In the genomic region with DNA sequence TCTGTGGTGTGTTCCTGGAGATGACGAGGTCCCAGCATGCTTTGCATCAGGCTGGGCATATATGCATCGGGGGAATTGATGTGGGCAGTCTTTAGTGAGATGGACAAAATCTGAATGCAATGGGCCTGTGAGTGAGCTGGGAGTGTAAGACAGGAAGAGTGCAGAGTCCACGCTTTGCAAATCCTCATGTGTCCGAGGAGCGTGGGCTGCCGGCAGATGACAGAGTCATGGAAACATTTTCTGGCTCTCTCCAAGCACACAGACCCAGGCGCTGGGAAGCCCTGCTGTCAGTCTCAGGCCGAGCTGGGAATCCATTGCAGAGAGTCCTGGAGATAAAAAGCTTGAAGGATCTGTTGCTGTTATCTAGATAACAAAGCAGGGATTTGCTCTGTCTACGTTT, we compare ENCODE assay signal across 15 mouse cellular contexts. TPM values are rescaled to one million over a fixed set of nuclear protein-coding genes. Genes with fewer than 3 reads are reported as not detected.
DNase-seq lines count a peak whose midpoint lies in the region; ATAC-seq and TF ChIP-seq lines count a peak whose summit lies in the region.
"Had no signal": no experiment of that assay in that cellular context is flagged by ENCODE, and none has a peak within 500 bp of the region (broad histone marks: within the 10 kb centered on the region; RNA-seq: fewer than 3 reads in every experiment).

No protein-coding gene starts in this region.

- no peaks in the 10 kb centered on the region for H3K9me3 ChIP-seq in heart, embryonic 10.5 days
- H3K9me3 ChIP-seq in lung, embryonic 15.5 days = no peaks in the 10 kb centered on the region
- no peaks in the 10 kb centered on the region for H3K9me3 ChIP-seq in heart, embryonic 14.5 days (ENCODE audit: control insufficient read depth, low read length)
- H3K9me3 ChIP-seq: forebrain, embryonic 13.5 days; hindbrain, embryonic 13.5 days; midbrain, embryonic 12.5 days had no signal

- peak in 1 of 2 experiments; percentile 36 for DNase-seq in heart, adult 2 months
- DNase-seq in heart, embryonic 10.5 days (ENCODE audit: low spot score) = no peak
- no peak for DNase-seq in lung, postnatal 36 days
- peak; percentile 49 for DNase-seq in heart, postnatal 4 days
- DNase-seq in spleen, adult 18-20 months = no peak
- DNase-seq: adrenal gland, postnatal 36 days; embryo, embryonic 11 days; kidney, adult 9 months; thymus, postnatal 4 days had no signal

- no peak for TF ChIP-seq EP300 in heart, adult 2 months (IDR thresholded peaks at IDR 0.05; ENCODE audit: insufficient read depth, low read depth, low read length)

- no peak overlapping the region for H3K9ac ChIP-seq in heart, adult 2 months (ENCODE audit: low read depth, low read length)
- no peak overlapping the region for H3K9ac ChIP-seq in lung, embryonic 15.5 days
- H3K9ac ChIP-seq in heart, embryonic 14.5 days (ENCODE audit: low read length) = no peak overlapping the region
- H3K9ac ChIP-seq: forebrain, embryonic 13.5 days; hindbrain, embryonic 13.5 days; midbrain, embryonic 12.5 days had no signal

- no peak overlapping the region for H3K4me2 ChIP-seq in lung, embryonic 15.5 days
- peak overlapping the region; percentile 25; the same call in 1 of the 2 replicates for H3K4me2 ChIP-seq in heart, embryonic 14.5 days (ENCODE audit: low read length)
- H3K4me2 ChIP-seq: forebrain, embryonic 13.5 days; hindbrain, embryonic 13.5 days; midbrain, embryonic 12.5 days had no signal

- peak overlapping the region; percentile 30 for H3K27ac ChIP-seq in heart, adult 2 months
- no peak overlapping the region for H3K27ac ChIP-seq in heart, embryonic 10.5 days
- no peak overlapping the region for H3K27ac ChIP-seq in lung, embryonic 15.5 days
- no peak overlapping the region for H3K27ac ChIP-seq in heart, embryonic 14.5 days (replicated peaks in 1 of 2; ENCODE audit: control insufficient read depth in 1 of 2, insufficient read depth in 1 of 2, low read depth in 2 of 2, low read length in 2 of 2)
- H3K27ac ChIP-seq: forebrain, embryonic 13.5 days; hindbrain, embryonic 13.5 days; layer of hippocampus, adult 2 months; midbrain, embryonic 12.5 days had no signal

- peaks cover 2% of the 10 kb centered on the region for H3K79me2 ChIP-seq in heart, adult 2 months (replicated peaks; ENCODE audit: control insufficient read depth, insufficient read depth, low read length)

- no peak for TF ChIP-seq POLR2A in heart, adult 2 months (IDR thresholded peaks at IDR 0.05; ENCODE audit: insufficient read depth, low read depth, low read length)

- no peak for TF ChIP-seq CTCF in heart, adult 2 months (IDR thresholded peaks at IDR 0.05)

- H3K4me1 ChIP-seq in heart, adult 2 months (ENCODE audit: control insufficient read depth, insufficient read depth, low read length) = peaks cover 37% of the 10 kb centered on the region
- H3K4me1 ChIP-seq in heart, embryonic 10.5 days = peaks cover 22% of the 10 kb centered on the region
- H3K4me1 ChIP-seq in lung, embryonic 15.5 days = peaks cover 9% of the 10 kb centered on the region
- peaks cover 8 to 29% of the 10 kb centered on the region in 2 experiments for H3K4me1 ChIP-seq in heart, embryonic 14.5 days (ENCODE audit: control insufficient read depth in 2 of 2, insufficient read depth in 2 of 2, low read length in 2 of 2)

- no peaks in the 10 kb centered on the region for H3K27me3 ChIP-seq in heart, adult 2 months (ENCODE audit: control insufficient read depth, insufficient read depth, low read length)
- 0 out of 2 replicates have a peak, but pooled peaks cover 3% of the 10 kb centered on the region for H3K27me3 ChIP-seq in heart, embryonic 10.5 days (ENCODE audit: insufficient read depth, poor library complexity, severe bottlenecking)
- no peaks in the 10 kb centered on the region for H3K27me3 ChIP-seq in lung, embryonic 15.5 days
- no peaks in the 10 kb centered on the region for H3K27me3 ChIP-seq in heart, embryonic 14.5 days (ENCODE audit: control insufficient read depth, insufficient read depth, low read length)
- H3K27me3 ChIP-seq: forebrain, embryonic 13.5 days; hindbrain, embryonic 13.5 days; midbrain, embryonic 12.5 days had no signal

- H3K4me3 ChIP-seq in heart, adult 2 months = no peak overlapping the region
- H3K4me3 ChIP-seq in heart, embryonic 10.5 days = no peak overlapping the region
- H3K4me3 ChIP-seq in lung, embryonic 15.5 days = no peak overlapping the region
- no peak overlapping the region for H3K4me3 ChIP-seq in heart, embryonic 14.5 days (ENCODE audit: control insufficient read depth in 1 of 2, insufficient read depth in 1 of 2, low read depth in 1 of 2, low read length in 2 of 2)
- H3K4me3 ChIP-seq: forebrain, embryonic 13.5 days; hindbrain, embryonic 13.5 days; layer of hippocampus, adult 2 months; midbrain, embryonic 12.5 days had no signal

- intact Hi-C loops in heart, adult 2 months (cut with DNase I) = no loop called here

- WGBS in heart, adult 2 months = 44% methylated on average over 9 of the region's 9 CpGs
- WGBS in heart, embryonic 10.5 days = 36% methylated on average over 9 of the region's 9 CpGs
- WGBS in lung, embryonic 15.5 days = 55% methylated on average over 9 of the region's 9 CpGs
- WGBS in heart, embryonic 14.5 days = 28% methylated on average over 9 of the region's 9 CpGs

- peak; percentile 55; the same call in 1 of the 2 replicates for ATAC-seq in lung, embryonic 15.5 days (ENCODE audit: borderline replicate concordance, extremely low read depth, low FRiP score, low TSS enrichment)
- no peak for ATAC-seq in heart, embryonic 14.5 days (ENCODE audit: insufficient number of reproducible peaks, insufficient read depth, low FRiP score, low read depth)
- ATAC-seq: forebrain, embryonic 13.5 days had no signal

- peaks cover 15% of the 10 kb centered on the region for H3K36me3 ChIP-seq in heart, adult 2 months (ENCODE audit: control insufficient read depth, insufficient read depth, low read length)
- 0 out of 2 replicates have a peak, but pooled peaks cover 4% of the 10 kb centered on the region for H3K36me3 ChIP-seq in heart, embryonic 10.5 days
- 0 out of 2 replicates have a peak, but pooled peaks cover 5% of the 10 kb centered on the region for H3K36me3 ChIP-seq in lung, embryonic 15.5 days
- 0 out of 2 replicates have a peak, but pooled peaks cover 4% of the 10 kb centered on the region for H3K36me3 ChIP-seq in heart, embryonic 14.5 days (ENCODE audit: control insufficient read depth, insufficient read depth, low read length)
- H3K36me3 ChIP-seq: hindbrain, embryonic 13.5 days; midbrain, embryonic 12.5 days had no signal

RNA-seq across cellular contexts. Expression of gene Man2a1, which starts 19.6 kb away (rescaled TPM):
- total RNA-seq in heart, adult 2 months (2021) = 10 to 100 TPM; 17.2 to 18.5 TPM
- 4.7 and 13.7 TPM in 2 replicates for polyA plus RNA-seq in heart, adult 2 months (2012; rRNA removed)
- 4.5 and 9.1 TPM in 2 replicates for polyA plus RNA-seq in heart, embryonic 10.5 days (2016; fragmentation: Nextera tagmentation; extraction: Ambion mirVana)
- 9.3 and 9.4 TPM in 2 replicates for polyA plus RNA-seq in lung, embryonic 15.5 days (2015; fragmentation: Nextera tagmentation; extraction: Ambion mirVana)
- polyA plus RNA-seq in heart, embryonic 14.5 days (2014; fragmentation: Nextera tagmentation; extraction: Ambion mirVana) = 3.7 and 5.7 TPM in 2 replicates
- total RNA-seq in heart, postnatal 4 days (2021) = 10 to 100 TPM; 30.7 to 31.0 TPM
